Mouse (Mus musculus) cortical plate, adult 2 months (tissue): ENCODE measurements around the gene Mpv17.

Experiments
- CTCF ChIP-seq: fragments of 200-500 bp; IDR thresholded peaks from 2 replicates; pipeline ENCODE4 v1.5.1; 2011; ENCODE audit warnings: mild to moderate bottlenecking, control low read depth, low read length; ENCODE audit not compliant: insufficient read depth; ENCODE audit errors: extremely low read depth
- POLR2A ChIP-seq: fragments of 200-500 bp; IDR thresholded peaks from 2 replicates; pipeline ENCODE4 v1.6.1; 2011; ENCODE audit warnings: mild to moderate bottlenecking, low read length, control low read depth; ENCODE audit not compliant: insufficient read depth; ENCODE audit errors: extremely low read depth

GRCm38 (mm10) chr5:31192939-31193630, 39.0 kb upstream of the Mpv17 start, which contains the start of the genes Snx17 and Eif2b4:
- TF ChIP-seq CTCF (0 out of 2 replicates have a peak, but pooled peaks have one; percentile 12), POLR2A (peak; percentile 86)
